Mouse (Mus musculus): ENCODE results near the gene Itgae.

Itgae gene

DNA sequence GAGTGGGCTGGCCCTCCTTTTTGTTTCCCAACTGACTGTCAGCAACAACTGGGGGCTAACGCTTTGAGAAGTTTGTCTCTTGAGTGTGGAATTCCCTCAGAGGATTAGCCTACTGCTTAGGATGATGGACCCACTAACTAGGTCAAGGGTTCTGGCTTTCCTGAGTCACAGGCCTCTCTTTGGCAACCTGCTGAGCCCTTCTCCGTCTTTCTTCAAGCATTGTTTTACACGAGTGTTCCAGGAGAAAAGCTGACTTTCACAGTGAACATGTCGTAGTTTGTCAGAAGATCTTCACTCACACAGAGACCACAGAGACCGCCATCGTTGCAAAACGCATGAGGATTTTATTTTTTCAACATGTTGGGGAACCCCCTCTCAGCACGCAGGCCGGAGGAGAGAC is 57.8 kb downstream of the Itgae start:
- no peak for DNase-seq (ENCODE audit: low read depth)

DNA sequence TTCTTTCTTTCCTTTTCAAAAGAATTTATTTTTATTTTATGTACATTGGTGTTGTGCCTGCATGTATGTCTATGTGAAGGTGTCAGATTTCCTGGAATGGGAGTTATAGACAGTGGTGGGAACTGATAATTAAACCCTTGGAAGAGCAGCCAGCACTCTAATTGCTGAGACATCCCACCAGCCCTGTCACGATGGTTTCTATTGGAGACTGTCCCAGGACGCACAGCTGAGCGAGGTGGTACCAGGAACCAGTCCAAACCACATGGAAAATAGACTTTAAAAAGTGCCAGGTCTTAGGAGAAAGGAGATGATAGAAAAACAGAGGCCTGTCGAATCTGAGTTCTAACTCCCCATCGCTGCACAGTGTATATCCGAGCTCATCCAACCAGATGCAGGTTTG is 64.7 kb downstream of the Itgae start:
- DNase-seq (ENCODE audit: low read depth): peak; percentile 27

DNA sequence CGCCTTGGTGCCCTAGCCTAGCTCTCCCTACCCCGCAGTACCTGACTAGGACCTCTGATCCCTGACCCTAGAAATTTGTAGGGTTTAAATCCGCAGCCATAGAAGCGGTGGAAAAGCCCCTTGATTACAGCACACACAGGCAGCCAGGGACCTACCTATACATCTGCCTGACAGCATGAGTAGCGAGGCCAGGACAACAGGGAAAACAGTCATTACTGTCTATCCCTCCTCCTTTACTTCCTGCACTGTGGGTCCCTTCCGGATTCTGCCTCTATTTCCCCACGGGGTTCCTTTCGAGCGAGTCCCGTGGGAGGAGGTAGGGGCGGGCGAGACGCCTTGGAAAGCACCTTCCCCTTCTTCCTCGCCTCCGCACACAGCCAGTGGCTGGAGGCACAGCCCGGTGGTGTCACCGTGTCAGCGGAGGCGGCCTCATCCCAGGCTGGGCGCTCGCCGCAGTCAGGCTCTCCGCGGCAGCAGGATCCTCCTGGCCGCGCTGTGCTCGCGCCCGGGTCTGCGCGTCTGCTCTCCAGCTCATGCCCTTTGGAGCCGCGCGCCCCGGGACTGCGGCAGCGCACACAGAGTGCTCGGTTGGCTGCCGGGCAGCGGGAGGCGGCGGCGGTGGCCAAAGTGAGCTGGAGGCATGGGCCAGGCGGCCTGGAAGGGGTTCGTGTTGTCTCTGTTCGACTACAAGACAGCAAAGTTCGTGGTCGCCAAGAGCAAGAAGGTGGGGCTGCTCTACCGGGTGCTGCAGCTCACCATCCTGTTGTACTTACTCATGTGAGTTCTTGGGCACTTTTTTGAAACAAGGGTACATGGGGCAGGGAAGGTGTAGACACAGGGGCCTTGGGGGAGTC is 69.8 kb downstream of the Itgae start, which contains the start of gene P2rx5:
Gene P2rx5, plus strand, starts transcription at position 465 of the 854 bp plus-strand sequence.
- DNase-seq (ENCODE audit: low read depth): no peak

DNA sequence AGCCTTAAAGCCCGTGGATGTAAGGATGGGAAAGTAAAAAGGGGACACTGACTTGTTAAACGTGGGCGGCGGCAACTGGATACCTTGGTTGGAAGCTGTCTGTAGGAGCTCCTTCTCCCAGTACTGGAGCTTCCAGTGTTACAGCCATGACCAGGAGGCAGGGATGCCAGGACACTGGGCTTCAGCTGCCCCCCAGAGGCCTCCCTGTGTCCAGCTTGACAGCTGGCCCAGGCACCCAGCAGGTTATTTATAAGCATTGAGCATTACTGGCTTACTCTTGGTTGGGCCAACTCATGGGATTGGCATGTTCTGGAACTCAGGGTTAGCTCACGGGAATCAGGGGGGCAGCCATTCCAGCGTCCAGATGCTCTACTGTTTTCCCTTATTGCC is 70.4 kb downstream of the Itgae start:
- peak; percentile 48 for DNase-seq (ENCODE audit: low read depth)

DNA sequence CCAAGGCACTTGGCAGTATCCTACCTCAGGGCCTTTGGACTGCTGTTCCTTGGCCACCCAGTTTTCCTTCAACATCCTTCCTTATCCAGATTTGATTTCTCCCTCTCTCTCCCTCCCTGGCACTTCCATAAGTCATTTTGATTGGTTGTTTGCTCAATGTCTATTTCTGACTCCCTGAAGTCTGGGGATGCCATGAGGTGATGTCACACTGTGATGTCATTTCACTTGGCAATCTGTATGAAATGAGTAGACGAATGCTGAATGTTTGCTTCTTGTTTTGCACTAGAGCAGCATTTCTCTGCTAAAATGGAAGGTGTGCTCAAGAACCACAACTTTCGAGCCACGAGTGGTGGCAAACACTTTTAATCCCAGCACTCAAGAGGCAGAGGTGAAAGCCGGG is 71.2 kb downstream of the Itgae start:
- DNase-seq (ENCODE audit: low read depth): no peak

DNA sequence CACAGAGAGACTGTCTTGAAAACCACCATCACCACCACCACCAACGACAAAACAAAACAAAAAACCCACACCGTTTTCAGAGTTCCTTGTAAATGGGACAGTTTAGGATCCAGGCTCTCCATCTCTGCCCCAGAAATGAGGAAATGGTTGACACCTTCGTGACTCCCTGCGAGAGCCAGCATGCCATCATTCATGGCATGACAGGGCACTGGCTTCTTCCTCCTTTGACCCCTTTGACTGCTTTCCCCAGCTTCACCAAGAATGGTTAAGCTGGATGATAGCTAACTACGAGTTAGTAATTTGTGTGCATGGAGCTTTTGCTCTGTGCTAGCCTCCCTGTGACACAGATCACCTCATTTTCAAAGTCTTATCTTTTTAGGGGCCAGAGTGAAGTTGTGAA is 71.9 kb downstream of the Itgae start:
- DNase-seq (ENCODE audit: low read depth): no peak

DNA sequence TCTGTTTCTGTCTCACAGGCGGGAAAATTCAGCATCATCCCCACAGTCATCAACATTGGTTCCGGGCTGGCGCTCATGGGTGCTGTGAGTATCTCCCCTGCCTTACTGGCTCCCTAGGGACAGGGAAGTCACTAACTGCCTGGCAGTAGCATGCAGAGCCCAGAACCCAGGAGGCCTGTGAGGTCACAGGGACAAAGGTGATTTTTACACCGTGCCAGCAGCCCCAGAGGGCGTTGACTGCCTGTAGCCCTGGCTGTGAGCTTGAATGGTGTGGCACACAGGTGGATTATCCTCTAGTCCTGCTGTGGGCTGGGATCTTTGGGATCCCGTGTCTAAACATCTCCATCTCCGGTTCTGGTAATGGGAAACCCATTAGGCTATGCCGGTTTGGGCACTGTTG is 77.7 kb downstream of the Itgae start:
- no peak for DNase-seq (ENCODE audit: low read depth)

DNA sequence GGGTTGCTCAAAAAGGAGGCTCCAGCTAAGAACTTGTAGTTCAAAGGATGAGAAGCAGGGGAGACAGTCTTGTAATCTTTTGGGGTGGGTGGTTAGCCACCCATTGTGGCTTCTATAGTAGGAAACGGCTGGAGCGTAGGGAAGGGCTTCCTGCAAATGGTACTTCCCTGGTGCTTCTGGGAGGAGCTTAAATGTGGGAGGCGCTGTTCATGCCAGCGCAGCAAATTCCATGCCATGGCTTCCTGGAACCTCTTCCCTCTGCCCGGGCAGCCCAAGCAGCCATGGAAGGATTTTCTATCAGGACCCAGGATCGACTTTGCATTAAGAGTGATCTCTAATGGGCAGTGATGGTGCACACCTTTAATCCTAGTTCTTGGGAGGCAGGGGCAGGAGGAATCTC is 78.2 kb downstream of the Itgae start:
- no peak for DNase-seq (ENCODE audit: low read depth)

DNA sequence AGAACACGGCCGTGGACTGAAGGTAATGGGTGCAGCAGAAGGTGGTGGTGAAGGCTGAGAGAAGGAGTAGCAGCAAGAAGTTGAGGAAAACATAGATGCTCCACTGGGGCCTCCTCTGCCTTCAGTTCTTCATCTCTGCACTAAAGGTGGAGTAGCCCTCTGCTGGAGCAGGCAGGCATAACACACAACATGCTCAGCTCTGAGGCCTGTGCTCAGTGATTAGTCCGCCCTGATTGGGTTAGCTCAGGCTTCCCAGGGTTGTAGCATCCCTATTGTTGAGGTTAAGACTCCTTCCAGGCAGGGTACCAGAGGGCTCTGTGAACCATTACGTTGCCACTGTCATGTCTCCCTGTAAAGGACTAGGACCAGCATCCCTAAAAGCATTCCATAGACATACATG is 78.8 kb downstream of the Itgae start:
- DNase-seq (ENCODE audit: low read depth): peak; percentile 19

DNA sequence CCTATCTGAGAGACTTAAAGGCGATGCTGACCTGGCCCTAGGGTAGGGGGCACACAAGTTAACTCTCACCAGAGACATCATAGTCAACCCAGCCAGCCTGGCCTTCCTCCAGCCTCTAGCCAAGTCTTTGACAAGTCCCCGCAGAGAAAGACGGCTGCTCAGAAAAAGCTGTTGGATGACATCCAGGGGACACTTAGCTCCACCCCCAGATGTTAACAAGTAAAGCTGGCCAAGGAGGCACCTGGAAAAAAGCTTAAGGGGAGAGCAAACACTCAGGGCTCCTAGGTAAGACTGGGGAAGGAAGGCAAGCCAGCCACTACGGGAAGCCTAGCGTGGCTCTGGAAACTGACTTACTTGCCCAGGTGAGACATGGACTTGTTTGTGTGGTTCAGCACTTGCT is 81.8 kb downstream of the Itgae start:
- DNase-seq (ENCODE audit: low read depth): no peak

DNA sequence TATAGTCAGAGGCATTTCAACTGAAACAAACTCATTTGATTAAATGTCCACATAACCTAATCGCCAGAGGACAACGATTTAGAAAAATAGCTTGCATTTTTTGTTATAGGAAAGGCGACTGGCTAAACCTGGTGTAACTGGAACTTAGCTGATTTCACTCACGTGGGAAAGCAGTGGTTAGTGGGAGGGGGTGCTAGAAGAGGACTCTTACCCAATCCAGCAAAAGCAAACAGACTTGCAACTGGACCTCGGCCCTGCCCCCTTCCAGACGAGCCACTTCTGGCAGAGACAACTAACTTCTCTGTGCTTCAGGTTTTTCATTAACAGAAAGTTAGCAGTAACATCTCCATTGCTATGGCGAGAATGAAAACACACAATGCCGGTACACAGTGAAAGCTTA is 85.2 kb downstream of the Itgae start:
- no peak for DNase-seq (ENCODE audit: low read depth)

DNA sequence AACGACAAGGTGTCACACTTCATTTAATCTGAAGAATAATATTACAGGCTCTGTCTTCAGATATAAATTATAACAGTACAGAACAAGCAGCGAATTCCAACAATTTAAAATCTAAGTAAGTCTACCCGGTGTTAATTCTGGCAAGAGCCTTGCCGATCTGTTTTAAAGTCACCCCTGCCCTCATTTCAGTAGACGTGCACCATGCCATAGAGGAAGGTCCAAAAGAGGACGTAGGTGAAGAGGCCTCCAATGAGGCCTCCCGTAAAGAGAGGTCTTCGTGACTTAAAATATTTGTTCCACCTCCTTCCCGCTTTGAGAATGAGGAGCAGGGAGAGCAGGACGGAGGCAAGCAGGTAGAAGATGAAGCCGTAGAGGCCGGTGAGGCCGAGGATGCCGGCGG is 85.8 kb downstream of the Itgae start:
- no peak for DNase-seq (ENCODE audit: low read depth)

DNA sequence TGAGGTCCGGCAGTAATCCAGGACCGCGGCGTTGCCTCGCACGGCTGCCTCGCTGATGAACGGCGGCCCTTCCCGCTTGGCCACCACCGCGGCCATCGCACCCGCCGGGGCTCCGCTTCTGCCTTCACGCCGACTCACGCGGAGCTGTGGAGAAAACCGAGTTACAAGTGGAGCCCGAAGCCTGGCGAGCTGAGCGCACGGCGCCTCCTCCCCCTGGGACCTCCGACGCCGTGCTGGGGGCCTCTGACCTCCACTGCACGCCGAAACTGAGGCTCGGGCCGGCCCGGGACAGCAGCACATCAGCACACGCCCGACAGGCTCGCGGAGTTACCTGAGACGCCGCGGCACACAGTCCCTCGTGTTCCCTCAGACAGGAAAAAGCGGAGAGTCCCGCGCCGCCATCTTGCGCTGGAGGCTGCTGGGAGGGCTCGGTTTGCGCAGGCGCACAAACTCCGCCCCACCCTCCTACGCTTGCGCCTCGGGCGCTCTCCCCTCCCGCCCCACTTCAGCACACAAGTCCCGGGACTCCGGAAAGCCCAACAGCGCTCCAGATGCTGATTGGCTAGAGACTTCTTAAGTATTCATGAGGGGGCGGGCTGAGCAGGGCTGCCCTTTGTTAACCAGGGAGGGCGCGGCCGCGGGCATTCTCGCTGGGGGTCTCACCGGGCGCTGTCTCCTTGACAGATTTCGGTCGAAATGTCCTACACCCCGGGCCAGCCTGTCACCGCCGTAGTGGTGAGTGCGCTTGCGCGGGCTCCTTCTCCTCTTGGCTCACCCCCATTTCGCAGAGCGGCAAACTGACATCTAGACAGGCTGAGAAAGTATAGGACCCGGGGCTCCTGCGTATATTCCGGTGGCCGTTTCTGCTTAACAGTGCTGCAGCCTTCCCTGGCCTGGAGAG is 86.5 kb downstream of the Itgae start, which contains the start of the genes Emc6 and Tax1bp3:
Gene Emc6, minus strand, starts transcription at position 430 of the 901 bp plus-strand sequence.
Gene Tax1bp3, plus strand, starts transcription at position 476 of the 901 bp plus-strand sequence.
- DNase-seq (ENCODE audit: low read depth): peak; percentile 95

DNA sequence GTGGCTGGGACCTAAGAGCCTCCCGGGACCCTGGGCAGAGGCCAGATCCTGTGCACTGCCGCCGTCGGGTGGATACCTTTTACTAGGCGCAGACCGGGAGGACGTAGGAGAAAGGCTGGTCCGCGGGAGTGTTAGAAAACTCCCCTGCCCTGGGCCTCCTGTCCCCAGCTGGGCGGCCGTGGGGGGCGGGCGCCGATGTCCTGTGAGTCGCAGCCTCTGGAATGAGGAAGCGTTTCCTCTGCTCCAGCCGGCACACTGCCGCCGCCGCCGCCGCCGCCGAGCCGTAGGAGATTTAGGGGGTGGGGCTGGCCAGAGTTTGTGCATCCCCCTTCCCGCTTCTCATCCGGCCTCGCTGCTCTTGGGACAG is 87.1 kb downstream of the Itgae start:
- peak; percentile 19 for DNase-seq (ENCODE audit: low read depth)

DNA sequence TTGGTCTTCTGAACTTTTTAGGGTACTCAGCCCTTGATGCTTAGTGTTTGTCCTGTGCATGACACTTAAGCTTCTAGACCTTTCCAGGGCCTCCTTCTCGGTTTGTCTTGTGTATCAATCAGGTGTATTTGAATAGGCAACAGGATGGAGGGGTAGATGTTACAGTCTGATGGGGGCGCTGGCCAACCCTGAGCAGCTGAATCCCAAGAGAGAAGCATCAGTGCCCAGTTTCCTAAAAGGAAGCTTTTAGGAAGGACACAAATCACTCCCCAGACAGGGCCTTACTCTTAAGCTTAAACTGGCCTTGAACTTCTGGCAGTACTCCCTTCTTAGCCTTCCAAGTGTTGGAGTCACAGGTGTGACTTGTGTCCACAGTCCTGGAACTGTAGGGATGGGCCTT is 87.5 kb downstream of the Itgae start:
- DNase-seq (ENCODE audit: low read depth): no peak

DNA sequence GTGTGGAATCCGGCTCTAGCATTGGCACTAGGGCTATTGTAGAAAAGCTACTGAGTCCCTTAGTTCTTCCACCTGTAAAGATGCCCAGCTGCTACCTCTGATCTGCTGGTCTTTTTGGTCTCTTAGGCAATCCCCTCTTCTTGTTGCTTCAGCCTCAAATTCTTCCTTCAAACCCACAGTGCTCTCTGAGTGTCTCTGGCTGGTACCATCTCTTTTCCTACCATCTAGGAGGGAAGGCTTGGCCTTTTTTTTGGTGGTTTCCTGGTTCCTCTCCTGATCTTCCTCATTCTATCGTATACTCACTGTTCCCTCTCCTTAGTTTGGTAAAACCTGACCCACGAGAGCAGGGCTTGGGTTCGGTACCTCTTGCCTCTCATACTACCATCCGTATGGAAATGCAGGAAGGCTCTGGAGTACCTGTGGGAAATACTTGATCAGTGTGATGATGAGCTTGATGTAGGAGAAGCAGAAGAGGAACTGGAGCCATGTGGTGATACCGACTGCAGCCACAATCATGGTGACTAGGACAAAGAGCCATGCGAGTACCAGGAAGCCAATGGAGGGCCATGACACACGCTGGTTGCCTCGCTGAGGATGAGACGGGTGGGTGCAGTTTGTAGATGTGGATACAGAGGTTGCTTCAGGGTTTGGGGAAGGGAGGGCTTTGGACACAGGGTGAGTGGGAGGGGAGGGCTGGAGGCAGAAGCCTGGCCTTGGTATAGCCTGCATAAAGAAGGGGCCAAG is 95.7 kb downstream of the Itgae start:
- DNase-seq (ENCODE audit: low read depth): no peak

DNA sequence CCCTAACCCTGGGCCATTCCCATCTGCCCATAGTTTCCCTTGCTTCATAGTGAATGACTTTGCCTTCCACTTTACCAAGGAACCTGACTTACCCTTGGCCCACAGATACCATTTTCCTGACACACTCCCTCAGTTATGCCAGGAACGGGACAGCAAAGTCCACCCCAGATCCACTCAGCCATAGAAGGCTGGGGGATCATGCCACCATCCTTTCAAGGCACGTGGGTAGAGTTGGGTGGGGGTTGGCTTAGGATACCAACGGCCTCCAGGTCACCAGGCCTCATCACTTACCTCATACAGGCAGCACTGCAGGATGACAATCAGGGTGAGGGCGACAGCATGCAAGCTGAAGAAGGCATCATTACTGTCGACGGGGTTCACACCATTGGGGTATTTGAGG is 96.8 kb downstream of the Itgae start:
- DNase-seq (ENCODE audit: low read depth): no peak

DNA sequence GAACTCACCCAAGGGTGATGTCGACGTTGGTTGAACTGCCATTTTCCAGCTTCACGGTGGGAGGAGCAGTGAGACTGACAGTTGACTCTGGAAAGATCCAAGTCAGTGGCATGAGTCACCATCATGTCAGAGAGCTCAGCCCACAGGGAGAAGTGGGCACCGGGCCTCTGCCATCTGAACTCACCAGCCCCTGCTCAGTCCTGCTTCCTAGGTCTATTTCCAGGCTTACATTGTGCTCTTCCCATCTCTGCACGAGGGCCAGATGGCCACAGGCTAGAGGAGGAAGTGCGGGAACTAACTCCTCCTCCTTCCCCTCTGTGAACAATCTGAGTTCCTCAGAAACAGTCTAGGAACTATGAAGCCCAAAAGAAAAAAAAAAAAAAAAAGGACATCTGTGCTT is 102.7 kb downstream of the Itgae start:
- DNase-seq (ENCODE audit: low read depth): no peak

DNA sequence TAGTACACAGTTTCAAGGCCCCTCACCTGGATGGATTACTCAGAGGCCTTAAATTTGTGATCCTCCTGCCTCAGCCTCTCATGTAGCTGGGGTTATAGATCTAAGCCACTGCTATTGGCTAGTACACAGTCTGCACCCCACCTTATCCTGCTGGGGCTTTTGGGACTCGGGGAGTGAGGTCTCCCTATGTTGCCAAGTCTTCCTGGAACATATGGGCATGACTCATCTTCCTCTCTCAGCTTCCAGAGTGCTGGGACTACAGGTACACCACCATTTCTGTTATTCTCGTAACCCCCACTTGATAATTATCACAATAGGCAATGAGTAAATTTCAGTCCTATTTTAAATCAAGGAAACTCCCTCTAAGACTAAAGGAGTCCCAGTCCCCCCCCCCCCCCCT is 104.1 kb downstream of the Itgae start:
- DNase-seq (ENCODE audit: low read depth): no peak
